Mouse (Mus musculus) left cerebral cortex, postnatal 36 days (tissue): ENCODE measurements around the gene Atad1. TPM values are rescaled to one million over a fixed set of nuclear protein-coding genes. Genes with fewer than 3 reads are reported as not detected.

Experiments used
- DNase-seq, 2 experiments: peaks; one replicate each; pipeline ENCODE4 v3.0.0; 2021 to 2022; ENCODE audit warnings: low spot score in 2 of 2, mixed read lengths in 1 of 2
- intact Hi-C: fragments of 180-260 bp; cut with DNase I; formaldehyde crosslinking; loops from one replicate; pipeline ENCODE4 v1.15.1; 2025
- total RNA-seq, 2 experiments: library from RNA; stranded (reverse); gene quantifications; 2 replicates each; pipeline ENCODE4 v1.2.3; 2021

Atad1 gene
- total RNA-seq, 2 experiments from 2014 or later = 94.7 to 97.0 TPM

DNA sequence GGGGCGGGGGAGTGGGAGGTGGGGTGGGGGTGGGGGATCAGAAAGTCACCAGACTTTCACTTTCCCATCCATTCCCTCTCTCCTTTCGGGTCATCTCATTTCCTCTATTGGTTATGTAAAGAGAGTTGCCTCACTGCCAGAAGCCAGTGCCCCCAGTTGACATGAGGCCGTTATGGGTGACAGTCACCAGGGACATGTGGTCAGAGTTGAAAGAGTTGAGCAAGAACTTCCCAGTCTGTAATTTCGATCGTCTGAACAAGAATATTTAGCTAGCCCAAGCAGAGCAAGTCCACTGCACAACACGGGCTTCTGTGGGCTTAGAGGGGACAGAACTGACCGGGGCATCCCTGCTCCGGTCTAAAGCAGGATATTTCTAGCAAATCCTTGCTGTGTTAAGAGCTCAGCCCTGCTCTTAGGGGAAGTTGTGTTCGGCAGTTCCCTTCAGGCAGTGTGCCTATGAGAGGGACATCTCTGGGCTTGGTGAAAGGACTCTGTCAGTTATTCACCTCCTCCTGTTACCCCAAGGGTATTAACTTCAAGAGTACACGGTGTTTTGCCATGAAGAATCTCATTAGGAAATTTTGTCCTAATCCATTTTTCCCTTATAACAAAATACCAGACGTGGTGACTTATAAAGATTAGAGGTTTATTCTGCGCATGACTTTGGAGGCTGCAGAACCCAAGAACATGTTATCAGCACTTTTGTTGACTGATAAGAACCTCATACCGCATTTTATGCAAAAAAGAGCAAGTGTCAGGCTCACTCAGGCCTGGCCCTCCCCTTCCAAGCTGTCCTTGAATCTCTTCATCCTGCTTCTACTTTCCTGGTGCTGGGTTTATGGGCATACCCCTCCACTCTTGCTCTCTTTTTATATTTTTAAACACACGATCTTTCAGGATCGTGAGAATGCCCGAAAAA, 102.0 kb downstream of the Atad1 start:
- DNase-seq = no peak
- intact Hi-C loops = no loop called here

DNA sequence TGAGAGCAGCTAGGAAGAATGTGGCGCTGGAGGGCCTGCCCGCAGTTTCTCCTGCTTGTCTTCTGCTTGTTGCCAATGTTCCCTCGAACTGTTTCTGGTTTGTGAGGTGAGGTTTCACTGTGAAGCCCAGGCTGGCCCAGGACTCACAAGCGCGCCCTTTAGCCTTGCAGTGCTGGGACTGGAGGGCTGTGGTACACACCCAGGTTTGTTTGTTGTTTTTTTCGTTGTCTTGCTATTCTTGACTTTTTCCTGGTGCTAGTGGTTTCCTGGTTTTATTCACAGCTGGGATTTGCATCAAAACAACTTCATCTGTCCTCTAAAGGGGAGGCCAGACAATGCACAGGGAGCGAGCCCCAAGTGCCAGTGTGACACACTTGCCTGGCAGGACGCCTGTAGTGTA, 104.7 kb downstream of the Atad1 start:
- no peak for DNase-seq
- intact Hi-C loops = no loop called here

GRCm38 (mm10) chr19:32628572-32629132, 110.9 kb downstream of the Atad1 start:
- DNase-seq = no peak
- intact Hi-C loops = no loop called here

- no peak for DNase-seq
- intact Hi-C loops = no loop called here
Observed at GRCm38 (mm10) chr19:32627631-32628030, 112.0 kb downstream of the Atad1 start.

DNA sequence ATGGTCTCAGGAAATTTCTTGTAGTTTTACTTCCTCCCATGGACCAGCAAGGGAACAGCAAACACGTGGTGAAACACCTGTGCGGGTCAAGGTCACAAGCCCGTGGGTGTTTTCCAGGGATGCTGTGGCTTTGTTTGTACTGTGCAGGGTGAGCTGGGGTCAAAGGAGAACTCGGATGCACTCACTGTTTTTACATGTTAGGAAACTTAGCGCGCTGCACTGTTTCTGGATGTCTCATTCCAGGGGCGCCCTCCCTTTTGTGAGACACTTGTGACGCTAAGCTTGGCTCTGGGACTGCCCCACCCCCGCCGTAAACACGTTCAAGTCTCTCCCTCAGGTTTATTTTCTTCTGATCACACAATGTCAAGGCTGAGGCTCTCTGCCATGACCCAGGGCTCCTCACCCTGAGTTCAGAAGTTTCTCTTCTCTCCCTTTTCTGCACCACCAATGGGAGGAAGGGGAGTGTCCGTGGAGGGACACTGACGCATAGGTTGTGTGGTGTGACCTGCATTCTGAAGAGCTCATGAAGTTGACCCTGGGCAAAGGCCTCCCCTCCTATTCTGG, 112.7 kb downstream of the Atad1 start:
- intact Hi-C loops = no loop called here
- DNase-seq = no peak

- intact Hi-C loops = no loop called here
- no peak for DNase-seq
Observed at GRCm38 (mm10) chr19:32622142-32622541, 117.4 kb downstream of the Atad1 start.

Other genes starting within 250 kb of the Atad1 start
- gene Papss2, start 144.0 kb downstream of the Atad1 start, total RNA-seq = 1 to 10 TPM; 7.7 to 8.0 TPM
- gene Pten, start 17.7 kb upstream of the Atad1 start, total RNA-seq = 100 to 1,000 TPM; 146 to 153 TPM